Mouse (Mus musculus): ENCODE measurements around the gene Pdxp.

- TF ChIP-seq MAX (IDR thresholded peaks at IDR 0.05) (peak; percentile 5), CTCF (IDR thresholded peaks at IDR 0.05; ENCODE audit: control insufficient read depth, insufficient read depth, insufficient read length) (no peak), USF1 (IDR thresholded peaks at IDR 0.05; ENCODE audit: low read depth) (no peak), MYOD1 (IDR thresholded peaks at IDR 0.05; ENCODE audit: control insufficient read depth, insufficient read length, low read depth) (peak; percentile 42), CEBPB (IDR thresholded peaks at IDR 0.05; ENCODE audit: low read depth) (no peak)
These were observed 14.8 kb downstream of the Pdxp start for GRCm38 (mm10) chr15:78928539-78928938.
